Mouse (Mus musculus) bone marrow macrophage, adult 2 months (primary cell): ENCODE measurements at regions not wholly inside any gene's neighbourhood (a gene's known extent, or its start where the extent isn't known, plus 50 kb on each side); places are given as distances from the start of the nearest gene placed in this dataset.

Source experiments
- CTCF ChIP-seq: IDR thresholded peaks from 2 replicates; pipeline ENCODE4 v1.5.1; 2012; ENCODE audit warnings: low read depth, mild to moderate bottlenecking, low read length, moderate library complexity
- POLR2A ChIP-seq: IDR thresholded peaks from 2 replicates; pipeline ENCODE4 v1.6.1; 2012; ENCODE audit warnings: mild to moderate bottlenecking, low read depth, low read length, borderline replicate concordance

- TF ChIP-seq POLR2A (no peak), CTCF (no peak)
These were observed 115.5 kb downstream of the Nucb2 start for GRCm38 (mm10) chr7:116619636-116620035.
